8 mouse cellular contexts compared by ENCODE assay signal in genomic region chr12:52602883-52603694, GRCm38 (mm10).
DNase-seq lines count a peak whose midpoint lies in the region; ATAC-seq lines count a peak whose summit lies in the region.

No protein-coding gene starts in this region.

- DNase-seq in R1 (ENCODE audit: low read depth, low spot score) = peak; percentile 97
- peak; percentile 88 to 91 for DNase-seq in cerebellum, postnatal 25 days
- peak; percentile 81 to 86 for DNase-seq in frontal cortex, postnatal 36 days (ENCODE audit: low spot score in 2 of 2)
- DNase-seq in left cerebral cortex, adult 11 months (ENCODE audit: low spot score) = peak; percentile 84
- DNase-seq in right cerebral cortex, adult 18-20 months = peak; percentile 90
- DNase-seq in urinary bladder, postnatal 10 days (ENCODE audit: low spot score) = peak; percentile 43

- no peaks in the 10 kb centered on the region for H3K9me3 ChIP-seq in hindbrain, embryonic 15.5 days

- peak overlapping the region; percentile 66 for H3K4me3 ChIP-seq in hindbrain, embryonic 15.5 days
- peak overlapping the region; percentile 87 for H3K4me3 ChIP-seq in macrophage (ENCODE audit: inconsistent target)

- H3K27ac ChIP-seq in hindbrain, embryonic 15.5 days (replicated peaks) = peak overlapping the region; percentile 90
- H3K27ac ChIP-seq in macrophage = peak overlapping the region; percentile 94

- H3K27me3 ChIP-seq in hindbrain, embryonic 15.5 days = no peaks in the 10 kb centered on the region

- H3K9ac ChIP-seq in hindbrain, embryonic 15.5 days = peak overlapping the region; percentile 76

- H3K4me1 ChIP-seq in hindbrain, embryonic 15.5 days (replicated peaks) = peaks cover 12% of the 10 kb centered on the region

- peak; percentile 92 for ATAC-seq in hindbrain, embryonic 15.5 days (ENCODE audit: low FRiP score, low read depth)

- H3K36me3 ChIP-seq in hindbrain, embryonic 15.5 days = no peaks in the 10 kb centered on the region
- no peaks in the 10 kb centered on the region for H3K36me3 ChIP-seq in macrophage (ENCODE audit: inconsistent target)

- no peaks in the 10 kb centered on the region for H3K79me2 ChIP-seq in macrophage (ENCODE audit: inconsistent target)

- H3K4me2 ChIP-seq in hindbrain, embryonic 15.5 days = peak overlapping the region; percentile 71

- under 1% methylated on average over 35 of the region's 35 CpGs for WGBS in hindbrain, embryonic 15.5 days
- under 1% methylated on average over 35 of the region's 35 CpGs for WGBS in macrophage (ENCODE audit: missing documents)

Comparison
In these comparisons a context has a peak if more than half of its experiments do, and no peak if none do; other contexts are left out.
1. Peak in every context shown above with its lines: DNase-seq, ATAC-seq, H3K4me3 ChIP-seq and H3K27ac ChIP-seq.
2. DNase-seq: peak in every context shown above with its lines; median percentile 97 in R1; 90 in right cerebral cortex, adult 18-20 months; 90 in cerebellum, postnatal 25 days; 84 in left cerebral cortex, adult 11 months; 84 in frontal cortex, postnatal 36 days; 43 in urinary bladder, postnatal 10 days.